Mouse (Mus musculus) embryo, embryonic 11.5 days (tissue): Measurements from ENCODE around the gene Leng9.

Experiments used
- DNase-seq: peaks from one replicate; pipeline ENCODE4 v3.0.0-alpha.2; 2012; ENCODE audit warnings: low read depth, low spot score

Leng9 gene

DNA sequence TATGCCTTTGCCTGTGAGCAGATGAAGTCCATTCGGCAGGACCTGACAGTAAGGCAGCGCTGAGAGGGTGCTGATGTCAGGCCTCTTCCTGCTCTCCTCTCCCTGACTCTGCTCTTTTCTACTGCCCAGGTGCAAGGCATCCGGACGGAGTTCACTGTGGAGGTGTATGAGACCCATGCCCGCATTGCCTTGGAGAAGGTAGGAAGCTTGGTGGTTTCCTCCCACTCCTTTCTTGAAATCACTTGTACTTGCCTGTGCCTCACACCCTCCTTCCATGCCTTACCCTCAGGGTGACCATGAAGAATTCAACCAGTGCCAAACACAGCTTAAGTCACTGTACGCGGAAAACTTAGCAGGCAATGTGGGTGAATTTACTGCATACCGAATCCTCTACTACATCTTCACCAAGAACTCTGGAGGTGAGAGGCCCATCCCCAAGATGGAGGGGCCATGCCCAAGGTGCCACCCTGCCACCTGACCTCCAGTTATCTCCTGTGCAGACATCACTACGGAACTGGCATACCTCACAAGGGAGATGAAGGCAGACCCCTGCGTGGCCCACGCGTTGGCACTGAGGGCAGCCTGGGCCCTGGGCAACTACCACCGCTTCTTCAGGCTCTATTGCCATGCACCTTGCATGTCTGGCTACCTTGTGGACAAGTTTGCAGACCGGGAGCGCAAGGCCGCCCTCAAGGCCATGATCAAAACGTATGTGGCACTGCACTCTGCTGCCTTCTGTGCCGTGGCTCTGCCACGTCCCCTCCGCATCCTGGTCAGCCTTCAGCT lies 5.2 kb downstream of the Leng9 start:
- DNase-seq: no peak

DNA sequence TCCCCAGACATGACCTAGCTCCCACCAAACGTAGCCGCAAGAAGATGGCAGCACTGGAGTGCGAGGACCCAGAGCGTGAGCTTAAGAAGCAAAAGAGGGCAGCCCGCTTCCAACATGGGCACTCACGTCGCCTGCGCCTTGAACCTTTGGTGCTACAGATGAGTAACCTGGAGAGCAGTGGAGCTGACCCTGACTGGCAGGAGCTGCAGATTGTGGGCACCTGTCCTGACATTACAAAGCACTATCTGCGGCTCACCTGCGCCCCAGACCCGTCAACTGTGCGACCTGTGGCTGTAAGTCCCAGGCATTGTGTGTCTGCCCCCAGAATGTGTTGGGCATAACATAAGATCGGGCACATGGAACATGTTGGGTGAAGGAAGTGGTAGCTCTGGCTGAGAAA lies 6.1 kb downstream of the Leng9 start:
- DNase-seq: no peak

DNA sequence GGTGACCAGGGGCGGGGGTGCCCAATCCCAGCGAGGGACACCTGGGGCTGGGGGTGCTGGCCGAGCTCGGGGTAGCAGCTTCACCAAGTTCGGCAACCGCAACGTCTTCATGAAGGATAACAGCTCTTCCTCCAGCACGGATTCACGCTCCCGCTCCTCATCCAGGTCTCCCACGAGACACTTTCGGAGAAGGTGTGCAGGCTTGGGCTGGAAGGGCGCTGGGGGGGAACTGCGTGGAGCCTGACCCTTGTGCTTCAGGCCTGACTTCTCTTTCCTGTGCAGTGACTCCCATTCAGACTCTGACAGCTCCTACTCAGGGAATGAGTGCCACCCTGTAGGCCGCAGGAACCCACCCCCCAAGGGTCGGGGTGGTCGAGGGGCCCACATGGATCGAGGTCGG lies 6.7 kb downstream of the Leng9 start:
- no peak for DNase-seq

DNA sequence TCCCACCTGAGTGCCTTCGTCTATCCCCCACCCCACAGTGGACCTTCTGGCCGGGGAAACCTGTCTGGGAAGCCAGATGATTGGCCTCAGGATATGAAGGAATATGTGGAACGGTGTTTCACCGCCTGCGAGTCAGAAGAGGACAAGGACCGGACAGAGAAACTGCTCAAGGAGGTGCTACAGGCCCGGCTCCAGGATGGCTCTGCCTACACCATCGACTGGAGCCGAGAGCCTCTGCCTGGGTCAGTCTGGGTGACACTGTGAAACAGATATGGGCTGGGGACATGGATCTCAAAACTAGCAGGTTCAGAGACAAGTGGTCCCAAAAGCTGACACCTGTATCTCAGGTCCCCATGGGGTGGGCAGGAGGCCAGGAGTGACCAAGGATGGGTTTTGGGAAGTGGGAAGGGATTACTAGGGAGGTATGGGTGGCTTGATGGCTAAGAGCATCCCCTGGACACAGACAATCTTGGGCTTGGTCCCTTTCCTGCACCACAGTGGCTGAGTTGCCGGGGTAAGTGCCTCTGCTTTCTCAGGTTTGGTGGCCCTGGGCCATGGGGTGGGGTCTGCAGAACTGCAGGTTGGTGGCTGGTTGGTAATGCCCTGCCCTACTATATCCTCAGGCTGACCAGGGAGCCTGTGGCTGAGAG lies 7.3 kb downstream of the Leng9 start:
- no peak for DNase-seq

DNA sequence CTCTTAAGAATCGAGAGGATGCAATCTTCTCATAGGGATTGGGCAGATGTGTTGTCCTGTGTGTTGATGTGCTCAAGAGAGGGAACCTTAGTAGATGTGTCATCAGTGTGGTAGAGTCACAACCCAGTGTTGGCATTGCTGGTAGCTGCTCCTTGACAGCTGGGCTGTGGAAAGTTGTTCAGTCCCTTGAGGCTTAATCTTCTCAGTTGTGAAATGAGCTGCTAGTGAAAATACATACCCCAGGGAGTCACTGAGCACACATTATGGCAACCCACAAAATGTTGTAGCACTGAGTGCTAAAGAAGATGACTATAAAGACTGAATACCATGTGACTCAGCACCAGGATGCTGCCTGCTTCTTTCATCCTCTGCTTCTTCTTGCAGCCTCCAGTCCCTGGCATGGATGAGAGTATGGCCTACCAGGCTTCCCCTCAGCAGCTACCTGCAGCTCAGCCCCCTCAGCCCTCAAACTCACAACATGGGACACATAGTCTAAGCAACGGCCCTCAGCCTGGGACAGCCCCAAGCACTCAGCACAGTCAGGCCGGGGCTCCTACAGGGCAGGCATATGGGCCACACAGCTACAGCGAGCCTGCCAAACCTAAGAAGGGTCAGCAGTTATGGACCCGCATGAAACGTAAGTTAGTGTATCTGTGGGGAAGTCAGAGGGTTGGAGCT lies 8.4 kb downstream of the Leng9 start:
- DNase-seq: no peak

DNA sequence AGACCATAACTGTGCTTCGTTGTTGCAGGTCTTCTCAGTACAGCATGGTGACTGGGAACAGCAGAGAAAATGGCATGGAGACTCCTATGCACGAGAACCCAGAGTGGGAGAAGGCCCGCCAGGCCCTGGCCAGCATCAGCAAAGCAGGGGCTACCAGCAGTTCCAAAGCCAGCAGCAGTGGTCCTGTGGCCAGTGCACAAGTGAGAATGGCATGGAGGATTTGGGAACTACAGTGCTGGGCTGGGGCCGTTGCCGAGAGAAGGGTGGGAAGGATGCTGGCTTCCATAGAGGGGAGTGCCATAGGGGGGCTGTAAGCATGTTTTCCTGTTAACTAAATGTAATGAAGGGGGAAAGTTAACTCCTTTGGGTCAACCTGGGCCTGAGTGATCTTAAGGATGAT lies 10.8 kb downstream of the Leng9 start:
- no peak for DNase-seq

DNA sequence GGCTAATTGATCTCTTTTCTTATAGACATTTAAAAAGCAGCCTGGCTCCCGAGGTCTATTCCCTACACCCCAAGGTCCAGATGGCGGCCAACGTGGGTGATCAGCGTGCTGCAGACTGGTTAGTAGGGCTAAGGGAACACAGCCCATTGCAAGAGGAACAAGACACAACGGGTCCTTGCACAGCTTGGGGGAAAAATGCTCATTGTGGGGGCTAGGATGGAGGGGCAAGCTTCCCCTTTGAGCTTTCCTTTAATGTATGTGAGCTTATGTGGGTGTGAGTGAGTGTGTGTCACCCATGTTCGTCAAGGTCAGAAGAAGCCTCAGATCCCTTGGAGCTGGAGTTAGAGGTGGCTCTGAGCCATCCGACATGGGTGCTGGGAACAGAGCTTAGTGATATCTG lies 11.5 kb downstream of the Leng9 start:
- DNase-seq: no peak

DNA sequence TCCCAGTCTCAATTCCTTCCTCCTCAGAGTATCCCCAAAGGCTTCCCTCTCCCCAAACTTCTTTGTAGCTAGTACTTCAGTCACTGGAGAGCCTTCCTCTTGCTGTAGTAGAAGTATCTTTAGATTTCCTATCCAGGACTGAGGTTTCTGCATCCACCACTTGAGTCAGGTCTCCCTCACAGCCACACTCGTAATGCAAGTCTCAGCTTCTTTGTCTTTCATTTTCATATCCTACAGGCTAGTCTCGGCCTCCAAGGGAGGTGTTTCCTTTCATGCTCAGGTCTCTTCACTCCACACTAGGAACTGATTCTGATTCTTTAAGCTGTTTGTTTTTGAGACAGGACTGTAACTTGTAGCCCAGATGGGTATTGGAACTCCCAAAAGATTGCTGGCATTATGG lies 12.0 kb downstream of the Leng9 start:
- DNase-seq: no peak

DNA sequence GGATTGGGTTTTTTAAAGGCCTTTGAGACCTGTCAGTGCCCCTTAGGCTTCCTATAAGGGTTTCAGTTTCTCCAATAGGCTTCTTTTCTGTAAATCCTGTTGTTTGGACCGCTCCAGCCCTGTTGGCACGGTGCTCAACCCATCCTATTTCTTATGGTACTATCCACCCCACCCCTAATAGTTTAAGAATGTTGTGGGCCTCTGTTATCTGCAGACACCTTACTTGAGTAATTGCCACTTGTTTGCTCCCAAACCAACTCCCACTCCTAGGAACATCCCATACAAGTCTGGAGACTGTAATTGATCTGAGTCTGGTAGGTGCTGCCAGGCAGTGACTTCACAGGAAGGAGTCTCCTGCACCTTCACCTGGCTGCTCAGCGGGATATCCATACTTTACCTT lies 12.4 kb downstream of the Leng9 start:
- no peak for DNase-seq

DNA sequence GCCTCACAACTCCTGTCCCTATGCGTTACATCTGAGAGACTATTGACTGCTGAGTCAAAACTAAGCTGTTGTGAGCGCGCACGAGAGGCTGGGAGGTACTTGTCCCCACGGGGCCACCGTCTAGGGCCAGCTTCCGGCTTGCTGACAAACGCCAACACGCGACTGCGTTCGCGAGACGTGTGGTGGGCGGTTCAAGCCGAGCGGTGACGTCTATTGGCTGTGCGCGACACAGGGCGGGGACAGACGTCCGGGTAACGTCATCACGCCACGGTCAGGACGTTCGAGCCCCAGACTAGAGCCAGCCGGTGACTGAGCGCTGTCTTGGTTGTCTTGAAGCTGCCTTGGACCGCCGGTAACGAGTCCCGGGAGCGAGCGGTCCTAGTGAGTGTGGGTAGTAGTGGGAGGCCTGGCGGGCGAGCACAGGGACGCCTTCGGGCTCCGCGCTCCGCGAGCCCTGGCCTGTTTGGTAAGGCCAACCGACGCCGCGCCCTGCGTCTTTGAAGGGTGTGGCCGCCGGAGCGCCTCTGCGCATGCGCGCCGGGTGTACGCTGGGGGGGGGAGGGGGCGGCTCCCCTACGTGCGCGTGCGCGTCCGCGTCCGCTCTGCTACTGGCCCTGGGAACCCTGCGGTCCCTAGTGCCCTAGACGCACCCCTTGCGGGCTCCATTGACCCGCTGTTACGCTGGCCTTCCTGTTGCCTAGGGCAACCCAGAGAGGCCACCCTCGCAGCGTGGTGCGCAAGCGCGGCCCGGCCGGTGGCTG lies 13.2 kb downstream of the Leng9 start, which contains the start of gene Leng8:
TSS of gene Leng8 (plus strand) at position 269 of the 761 bp plus-strand sequence.
- peak; percentile 96 for DNase-seq

DNA sequence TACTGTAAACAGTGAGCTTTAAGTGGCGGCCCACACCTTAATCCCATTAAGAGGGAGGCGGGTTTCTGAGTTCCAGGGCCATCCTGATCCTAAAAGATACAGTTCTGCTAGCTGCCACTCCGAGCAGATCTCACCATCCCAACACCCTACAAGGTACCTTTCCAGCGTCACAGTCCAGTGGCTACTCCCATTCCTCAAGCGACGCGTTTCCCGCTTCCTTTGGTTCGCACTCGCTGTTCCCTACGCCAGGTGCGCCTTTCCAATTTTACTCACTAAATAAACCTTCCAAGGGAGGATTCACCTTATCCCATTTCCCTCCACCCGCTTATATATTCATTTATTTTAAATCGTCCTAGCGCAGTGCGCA lies 13.8 kb downstream of the Leng9 start:
- no peak for DNase-seq

DNA sequence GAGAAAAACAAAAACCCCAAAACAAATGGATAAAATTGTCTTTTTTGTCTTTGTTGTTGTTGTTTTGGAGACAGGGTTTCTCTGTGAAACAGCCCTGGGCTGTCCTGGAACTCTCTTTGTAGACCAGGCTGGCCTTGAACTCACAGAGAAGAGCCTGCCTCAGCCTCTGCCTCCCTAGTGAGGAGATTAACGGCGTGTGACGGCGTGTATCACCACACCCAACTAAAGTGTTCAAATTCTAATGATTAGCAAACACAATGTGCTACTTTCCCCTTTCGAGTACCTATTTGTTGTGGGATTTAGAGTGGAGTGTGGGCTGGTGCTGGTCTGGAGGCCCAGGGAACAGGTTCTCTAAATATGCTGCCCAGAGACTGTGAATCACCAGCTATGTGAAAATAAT lies 15.3 kb downstream of the Leng9 start:
- DNase-seq: no peak

DNA sequence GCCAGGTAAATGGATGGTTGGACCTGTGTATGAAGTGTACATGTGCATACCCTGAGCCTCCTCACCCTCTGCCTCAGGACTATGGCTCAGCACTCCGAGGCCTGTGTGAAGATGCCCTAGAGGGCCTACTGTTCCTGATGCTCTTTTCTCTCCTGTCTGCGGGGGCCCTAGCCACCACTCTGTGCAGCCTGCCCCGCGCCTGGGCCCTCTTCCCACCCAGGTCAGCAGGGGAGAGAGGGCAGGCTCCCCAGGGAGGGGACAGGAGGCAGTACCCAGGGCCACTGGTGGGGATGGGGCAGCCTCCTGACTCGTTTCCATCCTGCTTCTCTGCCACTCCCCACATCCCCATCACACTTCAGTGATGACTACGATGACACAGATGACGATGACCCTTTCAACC lies 17.2 kb downstream of the Leng9 start:
- DNase-seq: no peak

DNA sequence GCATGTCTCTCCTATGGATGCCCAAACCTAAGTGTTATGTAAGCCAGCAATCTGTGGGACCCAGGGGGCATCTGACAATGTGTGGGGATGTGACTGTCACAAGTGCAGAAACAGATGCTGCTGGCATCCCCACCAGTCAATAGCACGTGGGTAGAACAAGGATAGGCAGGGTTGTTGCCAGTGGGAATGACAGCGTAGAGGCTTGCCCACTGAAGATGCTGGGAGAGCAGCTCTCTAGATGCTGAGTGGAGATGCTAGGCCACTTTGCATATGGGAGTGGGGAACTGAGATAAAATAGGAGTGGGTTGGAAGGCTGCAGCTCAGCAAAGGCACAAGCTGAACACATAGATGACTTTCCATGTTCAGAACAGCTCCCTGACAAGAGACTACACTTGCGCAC lies 17.6 kb downstream of the Leng9 start:
- DNase-seq: no peak

DNA sequence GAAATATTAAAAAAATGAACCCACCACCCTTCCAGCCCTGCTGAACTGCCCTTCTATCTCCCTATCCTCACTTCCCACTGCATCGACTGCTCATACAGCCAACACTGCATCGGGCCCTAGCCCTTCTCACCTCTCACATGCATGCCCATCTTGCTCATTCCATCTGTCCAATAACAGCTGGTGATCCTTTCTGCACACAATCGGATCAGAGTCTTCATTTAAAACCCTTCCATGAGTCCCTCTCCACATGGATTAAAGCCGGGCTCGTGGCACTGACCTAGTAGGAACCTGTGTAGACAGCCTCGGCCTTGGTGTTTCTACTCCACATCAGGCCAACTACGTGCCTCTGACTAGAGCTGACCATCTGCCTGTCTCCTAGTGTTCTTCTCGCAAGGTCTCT lies 18.2 kb downstream of the Leng9 start:
- no peak for DNase-seq

DNA sequence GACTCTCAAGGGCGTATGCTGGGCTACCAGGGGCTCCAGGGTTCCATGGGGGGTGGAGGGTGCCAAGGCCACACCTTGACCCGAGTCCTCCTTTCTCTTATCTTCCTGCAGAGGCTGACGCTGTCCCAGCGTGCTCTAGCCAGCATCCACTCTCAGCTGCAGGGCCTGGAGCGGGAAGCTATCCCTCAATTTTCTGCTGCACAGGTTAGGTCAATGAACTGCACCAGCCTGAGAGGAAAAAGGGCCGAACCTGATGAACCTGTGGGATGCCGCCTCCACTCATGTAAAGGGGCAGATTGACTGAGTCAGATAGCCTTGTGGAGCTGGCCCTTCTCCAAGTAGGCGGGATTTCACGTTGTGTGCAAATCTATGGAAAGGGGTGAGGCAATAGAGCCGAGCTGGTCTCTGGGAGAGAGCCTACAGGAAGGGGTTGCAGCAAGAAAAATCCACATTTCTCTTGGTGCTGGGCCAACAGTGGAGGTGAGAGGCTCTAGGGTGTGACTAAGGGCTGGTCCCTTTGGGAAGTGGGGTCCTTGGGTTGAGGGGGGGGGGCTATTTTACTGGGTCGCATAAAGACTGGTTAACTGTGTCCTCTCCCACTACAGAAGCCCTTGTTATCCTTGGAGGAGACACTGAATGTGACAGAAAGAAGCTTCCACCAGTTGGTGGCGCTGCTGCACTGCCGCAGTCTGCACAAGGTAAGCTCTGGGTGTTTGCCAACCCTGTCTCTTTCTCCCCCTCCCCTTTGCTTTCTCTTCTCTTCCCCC lies 19.3 kb downstream of the Leng9 start:
- DNase-seq: no peak

DNA sequence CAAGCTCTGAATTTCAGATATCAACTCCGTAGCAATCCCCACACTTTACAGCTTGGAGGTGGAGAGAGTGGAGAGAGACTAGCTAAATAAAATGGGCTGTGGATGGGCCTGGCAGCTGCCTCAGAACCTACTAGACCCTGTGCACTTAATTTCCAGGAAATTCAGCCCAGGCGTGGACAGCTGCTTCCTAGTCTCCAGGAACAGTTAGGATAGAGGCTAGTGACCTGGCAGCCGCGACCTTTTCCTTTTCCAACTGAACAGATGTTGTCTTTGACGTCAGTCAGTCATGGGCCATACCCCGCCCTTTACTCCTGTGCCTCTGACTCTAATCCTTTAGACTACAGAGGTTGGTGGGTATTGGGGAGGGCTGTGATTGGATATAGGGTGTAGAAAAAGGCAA lies 21.3 kb downstream of the Leng9 start:
- no peak for DNase-seq

DNA sequence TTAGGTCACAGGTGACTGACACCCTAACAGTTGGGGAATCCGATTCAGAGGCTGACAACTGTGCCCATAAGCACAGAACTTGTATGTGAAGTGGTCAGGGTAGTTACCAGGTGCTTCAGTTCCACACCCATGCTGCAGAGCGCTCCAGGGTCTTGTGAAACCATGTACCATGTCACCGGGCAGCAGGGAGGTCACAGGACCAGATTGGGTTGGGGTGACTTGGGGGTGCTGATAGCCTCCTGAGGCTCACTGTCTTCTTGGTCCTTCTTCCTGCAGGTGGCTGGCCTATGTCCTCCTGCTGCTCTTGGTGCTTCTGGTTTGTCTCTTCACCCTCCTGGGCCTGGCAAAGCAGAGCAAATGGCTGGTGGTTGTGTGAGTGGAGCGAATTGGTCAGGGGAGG lies 22.3 kb downstream of the Leng9 start:
- DNase-seq: no peak

DNA sequence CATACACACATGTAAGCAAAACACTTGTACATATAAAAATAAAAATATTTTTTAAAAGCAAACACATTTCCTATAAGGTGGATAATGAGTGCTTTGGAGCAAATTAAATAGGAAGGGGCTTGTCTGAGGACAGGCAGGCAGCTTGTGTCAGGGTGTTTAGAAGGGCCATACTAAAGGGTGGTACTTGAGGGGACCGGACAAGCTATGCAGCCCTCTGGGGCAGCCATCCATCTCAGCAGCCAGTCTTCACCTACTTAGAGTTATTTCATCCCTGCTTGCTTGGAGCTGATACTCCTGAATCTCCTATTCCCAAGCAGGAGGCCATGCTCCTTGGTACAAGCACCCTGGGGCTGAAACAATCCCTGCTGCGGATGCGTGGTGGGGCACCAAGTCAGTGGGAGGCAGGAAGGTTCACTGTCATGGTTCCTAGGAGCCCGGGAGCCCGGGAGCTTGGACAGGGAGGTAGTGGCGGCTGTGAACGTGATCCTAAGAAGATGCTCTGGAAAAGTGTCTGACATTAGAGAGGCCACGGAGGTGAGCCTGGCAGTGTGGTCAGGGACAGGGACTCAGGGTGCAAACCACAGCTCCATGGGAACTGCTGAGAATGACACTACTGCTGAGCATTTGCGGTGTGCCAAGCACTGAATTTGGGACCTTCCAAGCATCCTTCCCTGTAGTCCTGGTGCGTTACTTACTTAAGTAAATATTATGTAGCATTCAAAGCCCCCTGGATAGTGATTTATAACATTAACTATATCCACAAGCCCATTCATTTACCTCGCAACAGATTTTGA lies 23.0 kb downstream of the Leng9 start:
- DNase-seq: no peak

DNA sequence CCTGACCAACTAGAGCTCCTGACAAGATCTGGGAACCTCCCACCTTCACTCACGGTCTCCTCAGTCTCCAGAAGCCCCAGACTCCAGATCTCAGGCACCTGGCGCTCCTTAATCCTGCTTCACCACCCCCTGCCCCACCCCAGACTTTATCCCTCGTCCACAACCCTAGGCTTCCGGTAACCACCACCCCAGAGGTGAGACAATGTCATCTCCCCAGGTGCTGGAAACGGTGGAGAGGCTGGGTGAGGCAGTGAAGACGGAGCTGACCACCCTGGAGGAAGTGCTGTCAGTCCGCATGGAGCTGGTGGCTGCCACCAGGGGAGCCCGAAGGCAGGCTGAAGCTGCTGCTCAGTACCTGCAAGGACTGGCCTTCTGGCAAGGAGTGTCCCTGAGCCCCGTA lies 24.9 kb downstream of the Leng9 start:
- no peak for DNase-seq

DNA sequence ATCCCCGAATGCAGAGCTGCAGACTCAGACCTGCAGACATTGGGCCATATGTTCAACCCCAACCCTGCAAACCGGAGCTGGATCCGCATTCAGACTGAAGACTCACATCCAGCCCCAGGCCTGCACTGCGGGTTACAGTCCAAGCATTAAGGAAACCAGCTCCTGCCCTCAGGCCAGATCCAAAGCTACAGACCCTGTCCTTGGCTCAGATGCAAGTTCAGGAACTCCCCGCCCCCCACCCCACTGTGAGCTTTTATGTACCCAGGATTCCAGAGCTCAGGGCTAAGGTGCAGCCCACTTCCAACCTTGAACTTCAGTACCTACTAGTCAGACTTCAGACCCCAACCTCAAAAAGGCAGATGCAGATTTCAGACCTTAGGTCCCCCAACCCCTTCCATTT lies 25.3 kb downstream of the Leng9 start:
- no peak for DNase-seq
